Mouse (Mus musculus) heart, adult 10 weeks (tissue): Measurements from ENCODE around the gene Copb2. TPM values are rescaled to one million over a fixed set of nuclear protein-coding genes. Genes with fewer than 3 reads are reported as not detected.

Experiments used
- polyA plus RNA-seq: library from polyadenylated mRNA; stranded (reverse); fragments of 350-450 nt; fragmentation: Illumina TruSeq; extraction: RNeasy Lipid Tissue Mini Kit (QIAGEN cat#74804); gene quantifications from one replicate; pipeline ENCODE4 v1.2.3, GENCODE M21; 2014; ENCODE audit warnings: low read depth, low replicate concordance

Copb2 gene
- polyA plus RNA-seq, result 103 TPM

GRCm38 (mm10) chr9:98563137-98564126 lies at the start of gene Copb2:
Copb2 (plus strand) TSS chr9:98563721.

DNA sequence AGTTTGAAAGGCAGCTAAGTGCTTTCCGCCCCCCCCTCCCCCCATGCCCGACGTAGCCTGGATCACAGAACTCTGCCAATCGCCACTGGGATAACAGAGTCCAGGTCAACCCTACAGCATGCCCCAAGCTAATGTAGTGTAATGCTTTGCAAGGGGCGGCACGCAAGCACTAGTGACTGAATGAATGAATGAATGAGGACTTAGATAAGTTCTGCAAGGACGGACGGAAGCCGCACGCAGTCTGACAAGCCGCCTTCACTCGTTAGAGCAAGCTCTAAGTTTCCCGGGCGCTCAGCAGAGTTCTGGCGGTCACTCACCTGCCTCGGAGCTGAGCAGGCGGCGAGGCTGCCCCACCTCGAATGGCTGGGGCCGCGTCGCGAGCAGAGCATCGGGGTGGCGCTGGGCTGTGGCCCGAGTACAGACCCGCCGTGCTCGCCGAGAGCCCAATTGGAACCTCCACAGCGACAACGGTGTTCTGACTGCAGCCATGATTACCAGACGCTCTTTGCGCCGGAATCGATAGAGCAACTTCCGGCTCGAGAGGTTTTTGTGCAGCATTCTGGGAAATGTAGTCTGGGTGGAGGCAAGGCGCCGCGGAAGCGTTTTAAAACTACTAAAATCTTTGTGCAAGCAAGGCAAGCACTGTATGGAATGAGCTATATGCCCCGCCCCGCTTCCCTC lies 37.8 kb downstream of the Copb2 start, which contains the start of gene Mrps22:
Gene Mrps22, minus strand, starts transcription at position 505 of the 681 bp plus-strand sequence.

Other genes with a start within 250 kb of the Copb2 start
- gene Rbp1, start 140.8 kb upstream of the Copb2 start, polyA plus RNA-seq, result 9.0 TPM
- 1.9 TPM for gene Rbp2, start 77.6 kb upstream of the Copb2 start, polyA plus RNA-seq
- gene Mrps22, start 37.9 kb downstream of the Copb2 start, polyA plus RNA-seq, result 36.5 TPM